Mouse (Mus musculus): ENCODE results near the gene Tanc2.

GRCm38 (mm10) chr11:105952911-105953386 lies 363.2 kb downstream of the Tanc2 start, which contains the start of gene Cyb561:
- no peak for TF ChIP-seq CTCF (IDR thresholded peaks at IDR 0.05; ENCODE audit: low read depth)
- no peak for TF ChIP-seq EP300 (IDR thresholded peaks at IDR 0.05; ENCODE audit: low read depth)

Measured in liver, embryonic 14.5 days (tissue).